Mouse (Mus musculus): ENCODE measurements around the gene Zfp976. TPM values are rescaled to one million over a fixed set of nuclear protein-coding genes. Genes with fewer than 3 reads are reported as not detected.
"Not testable (repeated sequence)": the region's sequence is repeated elsewhere in the genome, so short reads cannot be mapped to it uniquely, and the experiment has no call there.

Gene Zfp976
- total RNA-seq (2021) = 1 to 10 TPM; 4.9 to 5.6 TPM
- long read RNA-seq = 0 reads

DNA sequence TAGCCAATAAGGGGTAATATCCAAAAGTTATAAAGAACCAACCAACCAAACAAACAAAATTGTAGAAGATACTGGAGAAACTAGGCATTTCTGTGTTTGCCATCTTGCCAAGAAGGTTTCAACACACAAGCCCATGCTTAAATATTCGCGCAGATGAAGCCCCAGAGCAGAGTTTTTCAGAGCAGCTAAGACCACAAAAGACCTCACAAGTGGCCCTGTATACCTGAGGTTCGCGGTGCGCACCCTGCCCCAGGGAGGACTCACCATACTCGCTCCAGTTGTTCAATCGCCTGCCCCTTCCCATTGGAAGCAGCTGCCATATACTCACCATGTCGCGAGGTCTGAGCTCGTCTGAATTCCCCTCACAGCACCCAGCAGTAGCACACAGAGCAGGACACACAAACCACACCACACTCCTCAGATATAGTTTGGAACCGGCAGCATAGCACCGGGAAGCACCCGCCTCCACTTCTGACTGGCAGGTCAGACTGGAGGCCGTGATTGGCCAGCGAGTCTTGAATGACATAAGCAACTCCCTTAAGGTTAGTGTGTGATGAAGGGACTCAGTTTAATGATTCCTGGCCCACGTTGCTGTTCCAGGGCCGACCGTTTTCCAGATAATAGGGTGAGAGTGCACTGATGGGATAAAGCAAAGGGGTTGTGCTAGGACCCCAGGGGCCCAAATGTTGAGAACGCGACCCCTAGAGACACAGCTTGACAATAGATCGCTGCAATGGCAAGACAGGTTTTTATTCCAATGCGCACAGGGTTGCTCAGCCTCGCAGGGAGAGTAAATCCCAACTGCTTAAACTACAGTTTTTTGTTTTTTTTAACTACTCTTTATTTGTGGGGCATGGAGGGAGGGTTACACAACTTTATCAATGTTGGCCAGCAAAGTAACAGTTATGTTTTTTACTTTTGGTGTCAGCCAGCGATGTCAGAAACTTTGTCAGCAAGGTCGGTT lies at the start of gene Zfp976:
Zfp976 (minus strand) TSS at position 437 of the 964 bp plus-strand sequence.
- peak; percentile 46 to 66 for DNase-seq (ENCODE audit: low spot score in 2 of 2)

DNA sequence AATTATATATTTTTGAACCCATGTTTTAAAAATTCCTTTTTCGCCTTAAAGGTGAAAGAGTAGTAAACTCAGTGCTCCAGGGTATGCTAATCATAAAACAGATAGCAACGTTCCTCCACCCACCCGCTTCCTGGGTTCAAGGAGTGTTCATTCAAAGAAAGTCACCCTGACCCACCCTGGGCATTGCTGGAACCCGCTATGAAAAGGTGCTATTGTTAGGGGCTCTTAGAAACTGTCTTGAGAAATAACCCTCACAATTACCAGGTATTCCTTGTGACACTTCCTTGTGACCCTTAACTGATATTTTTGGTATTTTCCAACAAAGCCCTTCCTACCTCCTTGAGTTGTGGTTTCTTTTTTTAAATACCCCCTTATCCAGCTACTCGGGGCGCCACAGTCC lies 37.7 kb upstream of the Zfp976 start:
- DNase-seq (ENCODE audit: low spot score in 2 of 2) = not testable (repeated sequence)

DNA sequence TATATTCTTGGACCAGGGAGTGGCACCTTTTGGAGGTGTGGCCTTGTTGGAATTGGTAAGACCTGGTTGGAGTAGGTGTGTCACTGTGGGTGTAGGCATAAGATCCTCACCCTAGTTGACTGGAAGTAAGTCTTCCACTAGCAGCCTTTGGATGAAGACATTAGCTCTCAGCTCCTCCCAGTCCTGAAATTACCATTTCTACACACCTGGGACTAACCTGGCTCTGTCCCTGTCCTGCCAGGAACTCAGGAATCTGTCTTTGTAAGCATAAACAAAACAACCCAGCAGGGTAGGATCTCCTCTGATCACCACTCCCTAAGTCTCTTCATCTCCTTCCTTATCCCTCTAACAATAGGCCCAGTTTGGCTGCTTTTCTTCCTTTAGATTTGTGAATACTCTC lies 37.3 kb upstream of the Zfp976 start:
- not testable (repeated sequence) for DNase-seq (ENCODE audit: low spot score in 2 of 2)

DNA sequence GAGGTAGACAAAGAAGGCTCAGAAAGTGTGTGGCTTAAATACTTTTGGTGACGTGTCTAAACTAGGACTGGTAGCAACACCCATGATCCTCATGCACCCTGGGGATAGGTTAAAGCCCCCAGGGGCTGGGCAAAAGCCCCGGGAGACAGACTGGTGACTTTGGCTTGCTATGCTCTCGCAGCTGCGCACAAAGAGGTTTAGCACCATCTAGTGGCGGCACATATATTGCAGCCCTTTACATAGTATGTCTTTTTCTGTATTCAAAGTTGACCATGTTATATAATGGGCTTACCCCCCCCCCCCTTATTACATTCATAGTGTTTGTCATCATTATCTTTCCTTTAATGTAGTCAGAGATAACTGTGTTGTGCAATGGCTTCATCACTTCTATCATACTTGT lies 17.8 kb upstream of the Zfp976 start:
- not testable (repeated sequence) for DNase-seq (ENCODE audit: low spot score in 2 of 2)

DNA sequence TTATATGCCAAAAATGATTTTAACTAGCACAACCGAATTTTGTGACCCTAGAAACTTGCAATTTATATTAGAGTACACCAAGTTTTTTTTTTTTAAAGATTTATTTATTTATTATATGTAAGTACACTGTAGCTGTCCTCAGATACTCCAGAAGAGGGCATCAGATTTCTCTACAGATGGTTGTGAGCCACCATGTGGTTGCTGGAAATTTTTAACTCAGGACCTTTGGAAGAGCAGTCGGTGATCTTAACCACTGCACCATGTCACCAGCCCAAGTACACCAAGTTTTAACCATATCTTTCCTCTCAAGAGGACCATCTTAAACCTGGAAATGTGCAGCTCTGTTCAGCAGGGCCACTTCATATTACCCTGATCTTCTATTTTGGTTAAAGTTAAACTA lies 12.8 kb upstream of the Zfp976 start:
- not testable (repeated sequence) for DNase-seq (ENCODE audit: low spot score in 2 of 2)

DNA sequence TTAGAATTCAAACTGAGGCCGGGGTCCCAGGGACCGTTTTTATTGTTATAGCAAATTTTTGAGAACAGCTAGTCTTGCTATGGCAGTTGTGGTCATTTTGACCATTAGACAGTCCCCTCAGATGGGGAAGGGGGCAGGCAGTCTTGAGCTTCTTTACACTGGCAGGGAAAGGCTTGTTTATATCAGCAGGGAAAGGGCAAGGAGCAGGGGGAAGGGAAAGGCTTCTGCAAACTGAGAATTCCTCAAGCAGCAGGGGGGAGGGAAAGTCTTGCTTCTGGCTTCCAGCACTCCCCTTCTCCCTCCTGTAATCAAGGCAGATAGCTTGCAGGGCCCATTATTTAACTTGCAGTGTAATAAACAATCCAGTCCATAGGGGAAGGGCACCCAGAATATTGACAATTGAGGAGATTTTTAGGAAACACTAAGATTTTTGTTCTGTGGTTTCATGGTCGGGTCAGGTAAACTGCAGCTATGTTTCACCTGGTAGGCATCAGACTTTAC lies 782 bp upstream of the Zfp976 start:
- DNase-seq (ENCODE audit: low spot score in 2 of 2) = peak in 1 of 2 experiments; percentile 2

DNA sequence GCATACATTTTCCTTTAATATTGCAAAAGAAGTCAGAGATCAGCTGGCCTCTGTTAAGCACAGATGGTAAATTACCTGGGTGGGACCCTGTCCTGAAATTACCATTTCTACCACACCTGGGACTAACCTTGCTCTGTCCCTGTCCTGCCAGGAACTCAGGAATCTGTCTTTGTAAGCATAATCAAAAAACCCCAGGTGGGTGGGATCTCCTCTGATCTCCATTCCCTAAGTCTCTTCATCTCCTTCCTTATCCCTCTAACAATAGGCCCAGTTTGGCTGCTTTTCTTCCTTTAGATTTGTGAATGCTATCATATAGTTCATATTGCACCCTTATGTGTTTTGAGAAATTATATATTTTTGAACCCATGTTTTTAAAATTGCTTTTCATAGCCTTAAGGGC lies 11.4 kb downstream of the Zfp976 start:
- DNase-seq (ENCODE audit: low spot score in 2 of 2) = not testable (repeated sequence)

DNA sequence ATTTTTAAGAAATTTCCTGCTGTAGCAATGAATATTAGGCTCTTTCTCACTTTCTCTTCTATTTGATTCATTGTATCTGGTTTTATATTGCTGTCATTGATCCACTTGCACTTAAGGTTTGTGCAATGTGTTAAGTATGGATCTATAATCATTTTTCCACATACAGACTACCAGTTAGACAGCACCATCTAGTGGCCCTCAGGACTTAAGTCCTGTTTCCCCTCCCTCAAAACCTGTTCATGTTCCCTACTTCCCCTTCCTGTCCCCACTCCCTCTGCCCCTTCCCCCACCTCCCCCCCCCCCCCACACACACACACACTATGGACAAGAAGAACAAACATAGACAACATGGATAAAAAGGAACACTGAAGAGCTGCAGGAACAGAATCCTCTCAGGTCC lies 46.7 kb downstream of the Zfp976 start:
- DNase-seq (ENCODE audit: low spot score in 2 of 2) = not testable (repeated sequence)

DNA sequence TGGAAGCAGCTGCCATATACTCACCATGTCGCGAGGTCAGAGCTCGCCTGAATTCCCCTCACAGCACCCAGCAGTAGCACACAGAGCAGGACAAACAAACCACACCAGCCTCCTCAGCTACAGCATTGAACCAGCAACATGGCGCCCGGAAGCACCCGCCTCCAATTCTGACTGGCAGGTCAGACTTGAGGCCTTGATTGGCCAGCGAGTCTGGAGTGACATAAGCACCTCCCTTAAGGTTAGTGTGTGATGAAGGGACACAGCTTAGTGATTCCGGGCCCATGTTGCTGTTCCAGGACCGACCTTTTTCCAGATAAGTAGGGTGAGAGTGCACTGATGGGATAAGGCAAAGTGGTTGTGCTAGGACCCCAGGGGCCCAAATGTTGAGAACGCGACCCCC lies 50.0 kb downstream of the Zfp976 start, which contains the start of gene Zfp977:
Zfp977 (minus strand) TSS at position 135 of the 400 bp plus-strand sequence.
- DNase-seq (ENCODE audit: low spot score in 2 of 2) = not testable (repeated sequence)

DNA sequence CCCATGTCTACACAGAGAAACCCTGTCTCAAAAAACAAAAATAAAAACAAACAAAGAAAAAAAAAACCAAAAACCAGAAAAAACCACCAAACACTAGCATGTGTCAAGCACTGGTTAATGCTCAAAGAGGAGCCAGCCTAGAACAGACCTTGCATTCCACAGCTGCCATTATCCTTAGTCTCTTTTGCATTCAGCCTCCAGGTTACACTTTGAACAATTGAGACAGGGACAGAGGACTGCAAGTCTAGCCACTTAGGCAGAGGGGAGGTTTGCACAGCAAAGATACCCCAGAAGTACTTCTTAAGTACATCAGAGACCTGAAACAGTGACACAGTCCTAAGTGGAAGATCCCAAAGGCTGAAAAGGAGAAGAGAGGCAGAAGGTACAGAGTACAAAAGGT lies 51.1 kb downstream of the Zfp976 start:
- not testable (repeated sequence) for DNase-seq (ENCODE audit: low spot score in 2 of 2)

DNA sequence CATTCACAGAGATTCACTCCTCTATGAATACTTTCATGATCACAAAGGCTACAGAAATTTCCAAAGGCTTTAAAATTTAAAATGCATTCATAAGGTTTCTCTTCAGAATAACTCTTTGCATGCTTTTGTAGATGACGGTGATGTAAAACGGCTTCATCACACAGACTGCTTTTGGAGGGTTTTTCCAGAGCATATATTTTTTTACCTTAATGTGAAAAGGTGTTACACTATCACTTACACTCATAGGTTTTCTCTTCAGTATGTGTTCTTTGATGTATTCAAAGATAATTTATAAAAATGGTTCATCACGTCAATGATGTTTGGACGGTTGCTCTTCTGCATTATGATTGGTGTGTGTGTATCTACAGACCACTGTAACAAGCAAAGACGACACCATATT lies 63.9 kb downstream of the Zfp976 start, which contains the start of gene Gm21028:
Gm21028 (minus strand) TSS at position 101 of the 400 bp plus-strand sequence.
- no peak for DNase-seq (ENCODE audit: low spot score in 2 of 2)

Small RNA genes lying within 50 kb of the gene (microRNA-seq; reads per million reads assigned to microRNA genes)
- gene Gm24938 = 0 reads per million in 2 experiments

Other genes with a start within 250 kb of the Zfp976 start
- not detected for gene 4933421I07Rik, start 194.5 kb downstream of the Zfp976 start, total RNA-seq (2021)
- 10 to 100 TPM; 19.0 to 20.9 TPM for gene Zfp141, start 136.8 kb downstream of the Zfp976 start, total RNA-seq (2021)
- gene Gm21028, start 64.0 kb downstream of the Zfp976 start, total RNA-seq (2021) = not detected
- 1 to 10 TPM; 3.2 to 3.9 TPM for gene Zfp977, start 50.0 kb downstream of the Zfp976 start, total RNA-seq (2021)
- gene Zfp975, start 50.2 kb upstream of the Zfp976 start, total RNA-seq (2021) = 1 to 10 TPM; 7.7 to 7.9 TPM
- gene Gm17067, start 84.4 kb upstream of the Zfp976 start, total RNA-seq (2021) = not detected
- gene Vmn2r62, start 150.9 kb upstream of the Zfp976 start, total RNA-seq (2021) = not detected
- gene Gm2381, start 224.6 kb upstream of the Zfp976 start, total RNA-seq (2021) = under 1 TPM; 0.18 to 0.25 TPM

Data from layer of hippocampus, postnatal 10 days (tissue).